Mouse (Mus musculus): ENCODE data around the gene Xpo4. TPM values are rescaled to one million over a fixed set of nuclear protein-coding genes. Genes with fewer than 3 reads are reported as not detected.

Gene Xpo4
- 18.0 and 19.0 TPM in 2 replicates for polyA plus RNA-seq (2015; fragmentation: Nextera tagmentation; extraction: Ambion mirVana)

DNA sequence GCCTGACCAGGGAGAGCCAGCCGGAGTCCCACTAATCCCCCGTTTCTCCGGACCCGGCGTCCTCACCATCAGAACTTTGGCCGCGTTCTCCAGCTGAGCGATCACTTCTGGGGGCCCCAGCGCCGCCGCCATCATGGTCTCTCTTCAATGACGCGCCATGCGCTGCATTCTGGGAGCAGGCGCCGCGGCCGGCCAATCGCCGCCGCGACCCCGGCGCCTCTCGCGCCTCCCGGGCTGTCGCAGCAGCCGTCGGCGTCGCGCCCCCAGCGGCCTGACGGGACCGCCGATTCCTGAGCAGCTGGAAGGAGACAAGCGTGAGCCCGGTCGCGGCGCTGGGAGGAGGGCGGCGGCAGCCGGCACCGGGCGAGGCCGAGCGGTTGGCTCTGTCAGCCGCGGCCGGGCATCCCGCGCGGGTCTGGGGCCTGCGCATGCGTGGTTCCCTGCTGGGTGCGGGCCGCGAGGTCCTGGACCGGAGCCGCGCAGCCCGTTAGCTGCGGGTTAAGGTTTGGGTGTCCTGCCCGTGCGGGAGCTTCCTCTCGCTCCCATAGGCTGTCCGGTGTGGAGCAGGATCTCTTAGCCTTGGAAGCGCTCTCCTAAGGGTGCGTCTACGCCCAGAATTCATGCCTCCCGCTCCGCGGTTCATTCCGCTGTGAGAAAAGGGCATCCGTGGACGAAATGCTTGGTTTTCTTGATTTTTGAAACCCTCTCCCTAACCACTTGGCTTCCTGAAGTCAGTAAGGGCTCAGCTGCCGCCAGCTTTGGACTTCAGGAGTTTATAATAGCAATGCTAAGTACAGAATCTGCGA is at the start of gene Xpo4:
Xpo4 (minus strand) TSS at position 609 of the 806 bp plus-strand sequence.

DNA sequence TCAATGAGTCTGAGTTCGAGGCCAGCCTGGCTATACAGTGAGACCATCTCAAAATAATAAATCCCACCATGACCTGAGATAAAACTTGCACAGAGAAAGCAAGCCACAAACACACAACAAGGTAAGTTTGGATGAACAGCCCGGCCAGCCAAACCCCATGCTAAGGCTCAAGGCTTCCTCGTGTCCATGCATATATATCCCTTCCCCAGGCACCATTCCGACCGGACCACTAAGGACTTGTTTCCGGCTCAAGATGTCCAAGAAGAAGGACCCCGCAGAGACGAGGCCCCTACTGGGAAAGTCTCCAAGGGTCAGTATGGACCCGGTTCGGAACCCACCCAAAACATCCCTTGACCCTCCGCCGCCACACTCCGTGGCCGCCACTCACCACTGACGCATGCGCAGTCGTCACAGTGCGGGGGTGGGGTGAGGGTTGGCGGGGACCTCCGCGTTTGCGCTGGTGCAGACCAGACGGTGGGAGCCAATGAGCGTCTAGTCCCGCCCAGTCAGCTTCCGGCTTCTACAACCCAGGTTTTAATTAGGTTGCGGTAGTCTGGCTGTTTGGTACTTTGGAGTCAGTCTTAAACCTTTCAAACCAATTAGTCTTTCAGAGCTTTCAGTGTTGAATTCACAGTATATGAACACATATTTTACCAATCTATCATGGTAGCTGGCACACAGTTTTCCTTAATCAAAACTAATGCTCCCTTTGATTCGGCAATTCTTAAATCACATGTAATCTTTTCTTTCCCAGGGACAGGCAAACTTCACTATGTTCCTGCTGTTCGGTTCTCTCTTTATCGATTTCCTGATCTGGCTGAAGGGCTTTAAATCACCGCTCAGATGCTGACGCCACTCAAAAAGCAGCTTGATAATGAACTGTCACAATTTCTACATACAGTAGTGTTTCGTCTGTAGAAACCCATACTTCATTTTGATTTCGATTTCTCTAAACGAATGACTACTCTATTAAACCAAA is 93.8 kb downstream of the Xpo4 start, which contains the start of gene Eef1akmt1:
Eef1akmt1 (minus strand) TSS at position 458 of the 979 bp plus-strand sequence.

Other genes with a start within 250 kb of the Xpo4 start
- gene Ift88, start 241.4 kb downstream of the Xpo4 start, polyA plus RNA-seq (2015; fragmentation: Nextera tagmentation; extraction: Ambion mirVana), result 4.6 and 4.9 TPM in 2 replicates
- 0.55 and 0.65 TPM in 2 replicates for gene Il17d, start 140.7 kb downstream of the Xpo4 start, polyA plus RNA-seq (2015; fragmentation: Nextera tagmentation; extraction: Ambion mirVana)
- 40.6 and 42.5 TPM in 2 replicates for gene Eef1akmt1, start 93.8 kb downstream of the Xpo4 start, polyA plus RNA-seq (2015; fragmentation: Nextera tagmentation; extraction: Ambion mirVana)
- gene Gm49361, start 80.7 kb upstream of the Xpo4 start, polyA plus RNA-seq (2015; fragmentation: Nextera tagmentation; extraction: Ambion mirVana), result not detected in 2 replicates
- 13.0 and 14.3 TPM in 2 replicates for gene Lats2, start 93.0 kb upstream of the Xpo4 start, polyA plus RNA-seq (2015; fragmentation: Nextera tagmentation; extraction: Ambion mirVana)
- 14.4 and 15.9 TPM in 2 replicates for gene Sap18, start 132.8 kb upstream of the Xpo4 start, polyA plus RNA-seq (2015; fragmentation: Nextera tagmentation; extraction: Ambion mirVana)
- 21.3 and 25.0 TPM in 2 replicates for gene Ska3, start 160.8 kb upstream of the Xpo4 start, polyA plus RNA-seq (2015; fragmentation: Nextera tagmentation; extraction: Ambion mirVana)
- gene Mrpl57, start 160.8 kb upstream of the Xpo4 start, polyA plus RNA-seq (2015; fragmentation: Nextera tagmentation; extraction: Ambion mirVana), result 229 and 244 TPM in 2 replicates
- gene Zdhhc20, start 224.8 kb upstream of the Xpo4 start, polyA plus RNA-seq (2015; fragmentation: Nextera tagmentation; extraction: Ambion mirVana), result 19.7 and 24.7 TPM in 2 replicates